Mouse (Mus musculus) MEL (cell line): ENCODE data around the gene Hsf4. TPM values are rescaled to one million over a fixed set of nuclear protein-coding genes. Genes with fewer than 3 reads are reported as not detected.

Source experiments
- DNase-seq: peaks from one replicate; pipeline ENCODE4 v3.0.0; 2011; ENCODE audit warnings: low read depth, low spot score
- H3K27ac ChIP-seq: 2 replicates; pipeline ENCODE4 v1.5.1; 2012; ENCODE audit warnings: low read depth, mild to moderate bottlenecking, control low read depth, low read length, moderate library complexity; ENCODE audit not compliant: control insufficient read depth
- H3K27me3 ChIP-seq, 2 experiments: fragments of 150-350 bp in 1 of 2; sonication (generic) in 1 of 2; 2 replicates each; pipeline ENCODE4 v1.6.1; 2012; ENCODE audit warnings: low read length in 2 of 2, mild to moderate bottlenecking in 2 of 2, improper control_type of control experiment in 1 of 2, moderate library complexity in 1 of 2; ENCODE audit not compliant: insufficient read depth in 2 of 2, control insufficient read depth in 1 of 2
- H3K36me3 ChIP-seq, 2 experiments: 2 replicates each; pipeline ENCODE4 v1.6.1; 2012 to 2014; ENCODE audit warnings: low read length in 2 of 2, improper control_type of control experiment in 1 of 2, inconsistent platforms in 1 of 2, mild to moderate bottlenecking in 1 of 2; ENCODE audit not compliant: insufficient read depth in 2 of 2, control insufficient read depth in 1 of 2
- H3K4me1 ChIP-seq, 2 experiments: fragments of 150-350 bp in 1 of 2; sonication (generic) in 1 of 2; 2 replicates each; pipeline ENCODE4 v1.6.1; 2012; ENCODE audit warnings: low read length in 2 of 2, improper control_type of control experiment in 1 of 2, mild to moderate bottlenecking in 1 of 2; ENCODE audit not compliant: insufficient read depth in 2 of 2, control insufficient read depth in 1 of 2
- H3K4me3 ChIP-seq, 2 experiments: fragments of 150-350 bp in 1 of 2; sonication (generic) in 1 of 2; 2 replicates each; pipeline ENCODE4 v1.5.1; 2012; ENCODE audit warnings: low read depth in 2 of 2, low read length in 2 of 2, mild to moderate bottlenecking in 2 of 2, moderate library complexity in 2 of 2, control low read depth in 1 of 2, improper control_type of control experiment in 1 of 2; ENCODE audit not compliant: control insufficient read depth in 1 of 2, insufficient read depth in 1 of 2
- H3K79me2 ChIP-seq: 2 replicates; pipeline ENCODE4 v1.6.1; 2012; ENCODE audit warnings: mild to moderate bottlenecking, low read length, moderate library complexity; ENCODE audit not compliant: control insufficient read depth, poor library complexity, insufficient read depth
- H3K9ac ChIP-seq: 2 replicates; pipeline ENCODE4 v1.6.1; 2012; ENCODE audit warnings: low read depth, mild to moderate bottlenecking, control low read depth, low read length, moderate library complexity; ENCODE audit not compliant: control insufficient read depth, poor library complexity, severe bottlenecking
- H3K9me3 ChIP-seq: fragments of 150-350 bp; sonication (generic); replicated peaks from 2 replicates; pipeline ENCODE4 v1.6.1; 2012; ENCODE audit warnings: mild to moderate bottlenecking, low read length, improper control_type of control experiment, moderate library complexity; ENCODE audit not compliant: insufficient read depth
- CHD1 ChIP-seq: IDR thresholded peaks from 2 replicates; pipeline ENCODE4 v1.6.1; 2012; ENCODE audit warnings: low read depth, mild to moderate bottlenecking, inconsistent platforms, low read length, improper control_type of control experiment
- CHD2 ChIP-seq: IDR thresholded peaks from 2 replicates; pipeline ENCODE4 v1.6.1; 2011; ENCODE audit warnings: low read length, improper control_type of control experiment
- CTCF ChIP-seq, 3 experiments: IDR thresholded peaks in 2 of 3; conservative IDR thresholded peaks in 1 of 3; 2 replicates each; pipeline ENCODE4 v1.5.1; 2011 to 2012; ENCODE audit warnings: low read length in 3 of 3, low read depth in 2 of 3, mild to moderate bottlenecking in 2 of 3, improper control_type of control experiment in 1 of 3, inconsistent platforms in 1 of 3, mixed read lengths in 1 of 3, moderate library complexity in 1 of 3; ENCODE audit not compliant: control insufficient read depth in 1 of 3, insufficient read depth in 1 of 3, poor library complexity in 1 of 3, severe bottlenecking in 1 of 3
- E2F4 ChIP-seq: IDR thresholded peaks from 2 replicates; pipeline ENCODE4 v1.6.1; 2011; ENCODE audit warnings: low read depth, low read length, improper control_type of control experiment, borderline replicate concordance
- ELF1 ChIP-seq: IDR thresholded peaks from 2 replicates; pipeline ENCODE4 v1.6.1; 2014; ENCODE audit warnings: low read depth, mild to moderate bottlenecking, inconsistent platforms, low read length, improper control_type of control experiment, moderate library complexity
- EP300 ChIP-seq, 2 experiments: IDR thresholded peaks; 2 replicates each; pipeline ENCODE4 v1.6.1; 2011; ENCODE audit warnings: improper control_type of control experiment in 2 of 2, low read length in 2 of 2, low read depth in 1 of 2, mild to moderate bottlenecking in 1 of 2
- GABPA ChIP-seq: IDR thresholded peaks from 2 replicates; pipeline ENCODE4 v1.6.1; 2012; ENCODE audit warnings: low read depth, mild to moderate bottlenecking, inconsistent platforms, low read length, improper control_type of control experiment, moderate library complexity
- GATA1 ChIP-seq: IDR thresholded peaks from 2 replicates; pipeline ENCODE4 v1.6.1; 2011; ENCODE audit warnings: low read depth, low read length, improper control_type of control experiment
- HCFC1 ChIP-seq: IDR thresholded peaks from 2 replicates; pipeline ENCODE4 v1.6.1; 2012; ENCODE audit warnings: low read depth, mild to moderate bottlenecking, inconsistent platforms, low read length, improper control_type of control experiment, moderate library complexity
- KAT2A ChIP-seq: conservative IDR thresholded peaks from 2 replicates; pipeline ENCODE4 v1.6.1; 2012; ENCODE audit warnings: low read depth, low read length, improper control_type of control experiment, inconsistent platforms
- MAX ChIP-seq: IDR thresholded peaks from 2 replicates; pipeline ENCODE4 v1.6.1; 2011; ENCODE audit warnings: low read length, improper control_type of control experiment
- MEF2A ChIP-seq: IDR thresholded peaks from 2 replicates; pipeline ENCODE4 v1.6.1; 2014; ENCODE audit warnings: low read depth, mild to moderate bottlenecking, inconsistent platforms, low read length, improper control_type of control experiment; ENCODE audit not compliant: poor library complexity, insufficient replicate concordance, severe bottlenecking; ENCODE audit errors: extremely low read depth
- MXI1 ChIP-seq: IDR thresholded peaks from 2 replicates; pipeline ENCODE4 v1.6.1; 2011; ENCODE audit warnings: mild to moderate bottlenecking, low read depth, low read length, improper control_type of control experiment
- MYB ChIP-seq: IDR thresholded peaks from 2 replicates; pipeline ENCODE4 v1.6.1; 2011; ENCODE audit warnings: mild to moderate bottlenecking, low read depth, low read length, improper control_type of control experiment
- MYC ChIP-seq: IDR thresholded peaks from 2 replicates; pipeline ENCODE4 v1.6.1; 2011; ENCODE audit warnings: low read depth, mild to moderate bottlenecking, low read length, improper control_type of control experiment, moderate library complexity
- NELFE ChIP-seq: IDR thresholded peaks from 2 replicates; pipeline ENCODE4 v1.6.1; 2011; ENCODE audit warnings: low read depth, low read length, improper control_type of control experiment
- NRF1 ChIP-seq: IDR thresholded peaks from 2 replicates; pipeline ENCODE4 v1.6.1; 2014; ENCODE audit warnings: low read depth, mild to moderate bottlenecking, inconsistent platforms, low read length, improper control_type of control experiment, moderate library complexity; ENCODE audit not compliant: poor library complexity, insufficient read depth, severe bottlenecking
- POLR2A ChIP-seq, 2 experiments: IDR thresholded peaks; 2 replicates each; pipeline ENCODE4 v1.6.1; 2011 to 2012; ENCODE audit warnings: low read length in 2 of 2, mild to moderate bottlenecking in 2 of 2, control low read depth in 1 of 2, improper control_type of control experiment in 1 of 2, low read depth in 1 of 2, moderate library complexity in 1 of 2; ENCODE audit not compliant: control insufficient read depth in 1 of 2, insufficient read depth in 1 of 2, poor library complexity in 1 of 2
- POLR2AphosphoS2 ChIP-seq: IDR thresholded peaks from 2 replicates; pipeline ENCODE4 v1.6.1; 2011; ENCODE audit warnings: low read length, improper control_type of control experiment
- POLR2AphosphoS5 ChIP-seq: IDR thresholded peaks from 2 replicates; pipeline ENCODE4 v1.6.1; 2012; ENCODE audit warnings: low read depth, borderline replicate concordance, mild to moderate bottlenecking, inconsistent platforms, low read length, moderate library complexity, mixed read lengths
- RCOR1 ChIP-seq: IDR thresholded peaks from 2 replicates; pipeline ENCODE4 v1.6.1; 2012; ENCODE audit warnings: low read depth, mild to moderate bottlenecking, inconsistent platforms, low read length, improper control_type of control experiment
- SIN3A ChIP-seq: IDR thresholded peaks from 2 replicates; pipeline ENCODE4 v1.6.1; 2012; ENCODE audit warnings: low read length, improper control_type of control experiment, inconsistent platforms
- SMC3 ChIP-seq: IDR thresholded peaks from 2 replicates; pipeline ENCODE4 v1.6.1; 2011; ENCODE audit warnings: low read depth, low read length, improper control_type of control experiment
- TBP ChIP-seq: IDR thresholded peaks from 2 replicates; pipeline ENCODE4 v1.8.0; 2011; ENCODE audit warnings: low read depth, low read length, improper control_type of control experiment
- TCF12 ChIP-seq: IDR thresholded peaks from 2 replicates; pipeline ENCODE4 v1.6.1; 2014; ENCODE audit warnings: low read depth, mild to moderate bottlenecking, inconsistent platforms, low read length, improper control_type of control experiment, moderate library complexity
- UBTF ChIP-seq: IDR thresholded peaks from 2 replicates; pipeline ENCODE4 v1.6.1; 2012; ENCODE audit warnings: low read depth, mild to moderate bottlenecking, inconsistent platforms, low read length, improper control_type of control experiment, moderate library complexity, borderline replicate concordance; ENCODE audit not compliant: insufficient read depth
- USF1 ChIP-seq: IDR thresholded peaks from 2 replicates; pipeline ENCODE4 v1.6.1; 2014; ENCODE audit warnings: low read depth, mild to moderate bottlenecking, inconsistent platforms, low read length, improper control_type of control experiment, moderate library complexity
- USF2 ChIP-seq, 2 experiments: IDR thresholded peaks; 2 replicates each; pipeline ENCODE4 v1.6.1; 2011 to 2012; ENCODE audit warnings: improper control_type of control experiment in 2 of 2, low read length in 2 of 2, borderline replicate concordance in 1 of 2, inconsistent platforms in 1 of 2, low read depth in 1 of 2, mild to moderate bottlenecking in 1 of 2; ENCODE audit not compliant: insufficient read depth in 1 of 2
- ZMIZ1 ChIP-seq: IDR thresholded peaks from 2 replicates; pipeline ENCODE4 v1.6.1; 2012; ENCODE audit warnings: low read depth, mild to moderate bottlenecking, inconsistent platforms, low read length, improper control_type of control experiment, moderate library complexity
- polyA plus RNA-seq, 2 experiments: library from polyadenylated mRNA; stranded (reverse) in 1 of 2; unstranded in 1 of 2; fragments of >175 nt in 1 of 2; fragments of >200 nt in 1 of 2; gene quantifications; 2 replicates each; pipeline versions ENCODE4 v1.2.1 to v1.2.4; 2012; ENCODE audit warnings: low replicate concordance in 2 of 2, low read depth in 1 of 2; ENCODE audit not compliant: insufficient read length in 2 of 2, insufficient read depth in 1 of 2, missing spikeins in 1 of 2
- total RNA-seq: library from RNA; depleted of rRNA; stranded (reverse); fragments of 300-350 nt; gene quantifications from 2 replicates; pipeline ENCODE4 v1.2.3, GENCODE M21; 2012

The Hsf4 gene
- total and polyA plus RNA-seq, 3 experiments, result 1.7 to 7.1 TPM; not detected in 1

- TF ChIP-seq POLR2A (IDR thresholded peaks at IDR 0.05; ENCODE audit: control insufficient read depth in 1 of 2, insufficient read depth in 1 of 2, low read depth in 1 of 2, low read length in 2 of 2, poor library complexity in 1 of 2) (peak in 1 of 2 experiments; percentile 39; a peak in 1 of 4 replicates), GABPA (no peak), MXI1 (peak; percentile 88), ELF1 (peak; percentile 83), HCFC1 (0 out of 2 replicates have a peak, but pooled peaks have one; percentile 57), NELFE (peak; percentile 55), TBP (no peak), ZMIZ1 (no peak), MEF2A (no peak), RCOR1 (no peak), MYC (peak; percentile 53; the same call in 1 of the 2 replicates), MYB (peak; percentile 39; the same call in 1 of the 2 replicates), CHD1 (no peak), MAX (peak; percentile 71), SIN3A (peak; percentile 79), TCF12 (no peak), UBTF (no peak), SMC3 (no peak)
- H3K4me1 ChIP-seq, result peaks cover 7 to 40% of the 10 kb centered on the region in 2 experiments
- H3K79me2 ChIP-seq, result peaks cover 15% of the 10 kb centered on the region
- H3K27me3 ChIP-seq, result no peaks in the 10 kb centered on the region
- H3K9me3 ChIP-seq, result no peaks in the 10 kb centered on the region
- DNase-seq, result peak; percentile 89
- H3K4me3 ChIP-seq, result peak overlapping the region; percentile 84 to 98
- peak overlapping the region; percentile 87 for H3K9ac ChIP-seq
- H3K36me3 ChIP-seq, result peaks cover 0 to 25% of the 10 kb centered on the region in 2 experiments; a peak in 2 of 4 replicates
- peak overlapping the region; percentile 77 for H3K27ac ChIP-seq
Observed at GRCm38 (mm10) chr8:105265128-105265527, 4.5 kb upstream of the Hsf4 start.

- Histone ChIP-seq H3K9ac (peak overlapping the region; percentile 12; the same call in 1 of the 2 replicates), H3K9me3 (no peaks in the 10 kb centered on the region), H3K4me1 (peaks cover 7 to 28% of the 10 kb centered on the region in 2 experiments), H3K79me2 (peaks cover 15% of the 10 kb centered on the region), H3K27ac (peak overlapping the region; percentile 43; the same call in 1 of the 2 replicates), H3K27me3 (no peaks in the 10 kb centered on the region), H3K36me3 (peaks cover 0 to 17% of the 10 kb centered on the region in 2 experiments; a peak in 2 of 4 replicates), H3K4me3 (no peak overlapping the region)
- DNase-seq, result peak; percentile 67
- TF ChIP-seq TCF12, result no peak; the same call in 1 of the 2 replicates
- TF ChIP-seq E2F4, result no peak
- TF ChIP-seq CHD2, result no peak
- no peak for TF ChIP-seq SMC3
- no peak for TF ChIP-seq ELF1
- no peak for TF ChIP-seq CTCF (IDR thresholded peaks at IDR 0.05 in 2 of 3, conservative IDR thresholded peaks at IDR 0.05 in 1 of 3; ENCODE audit: control insufficient read depth in 1 of 3, insufficient read depth in 1 of 3, low read depth in 2 of 3, low read length in 3 of 3, poor library complexity in 1 of 3, severe bottlenecking in 1 of 3)
- TF ChIP-seq NRF1, result no peak
- no peak for TF ChIP-seq GATA1
- no peak for TF ChIP-seq MAX
- no peak for TF ChIP-seq USF1
- TF ChIP-seq HCFC1, result no peak
- TF ChIP-seq EP300 (IDR thresholded peaks at IDR 0.05; ENCODE audit: low read depth in 1 of 2, low read length in 2 of 2), result no peak; a peak in 1 of 4 replicates
- TF ChIP-seq POLR2AphosphoS5, result no peak
- no peak for TF ChIP-seq USF2 (IDR thresholded peaks at IDR 0.05; ENCODE audit: borderline replicate concordance in 1 of 2, insufficient read depth in 1 of 2, low read depth in 1 of 2, low read length in 2 of 2)
- TF ChIP-seq CHD1, result no peak
- no peak for TF ChIP-seq KAT2A
- TF ChIP-seq MYB, result no peak
- peak; percentile 41; the same call in 1 of the 2 replicates for TF ChIP-seq SIN3A
- TF ChIP-seq POLR2AphosphoS2, result no peak
- TF ChIP-seq TBP, result 0 out of 2 replicates have a peak, but pooled peaks have one; percentile 12
- no peak for TF ChIP-seq MEF2A
- no peak for TF ChIP-seq UBTF
- no peak for TF ChIP-seq GABPA
Observed at GRCm38 (mm10) chr8:105266775-105267174, 2.8 kb upstream of the Hsf4 start.
